Mouse (Mus musculus): ENCODE results near the gene Twf2. TPM values are rescaled to one million over a fixed set of nuclear protein-coding genes. Genes with fewer than 3 reads are reported as not detected.
"Not testable (repeated sequence)": the region's sequence is repeated elsewhere in the genome, so short reads cannot be mapped to it uniquely, and the experiment has no call there.

Gene Twf2
- polyA plus RNA-seq, 1 experiment from 2014 or later, result 69.9 TPM

DNA sequence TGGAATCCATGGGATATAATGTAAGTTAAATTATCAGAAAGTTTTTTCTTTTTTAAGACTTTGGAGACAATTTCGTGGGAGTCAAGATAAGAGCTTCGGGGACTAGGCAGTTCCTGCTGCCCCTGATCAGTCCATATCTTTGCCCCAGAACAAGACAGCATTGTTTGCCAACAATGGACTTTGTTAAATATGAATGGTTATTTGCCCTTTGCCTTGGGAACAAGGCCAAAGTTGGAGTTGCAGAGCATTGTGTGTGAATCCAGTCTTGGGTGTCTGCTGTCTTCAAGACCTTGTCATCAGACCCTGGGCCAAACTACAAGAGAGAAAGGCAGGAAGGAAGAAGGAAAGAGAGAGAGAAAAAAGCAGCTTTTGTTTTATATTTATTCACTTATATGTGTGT, 36.2 kb upstream of the Twf2 start:
- Histone ChIP-seq H3K4me1 (replicated peaks; ENCODE audit: control insufficient read depth, insufficient read depth, low read length) (no peaks in the 10 kb centered on the region), H3K27me3 (ENCODE audit: control insufficient read depth, insufficient read depth, low read depth, low read length) (peaks cover 2% of the 10 kb centered on the region; the same call in 1 of the 2 replicates), H3K9me3 (ENCODE audit: control insufficient read depth, low read length) (no peaks in the 10 kb centered on the region), H3K9ac (ENCODE audit: low read length) (no peak overlapping the region), H3K4me3 (ENCODE audit: low read length) (no peak overlapping the region), H3K4me2 (ENCODE audit: low read depth, low read length) (no peak overlapping the region), H3K27ac (ENCODE audit: low read length) (no peak overlapping the region), H3K36me3 (ENCODE audit: control insufficient read depth, insufficient read depth, low read length) (no peaks in the 10 kb centered on the region)
- no peak for ATAC-seq (ENCODE audit: low read depth)
- WGBS, result 59% methylated on average over 2 of the region's 2 CpGs

DNA sequence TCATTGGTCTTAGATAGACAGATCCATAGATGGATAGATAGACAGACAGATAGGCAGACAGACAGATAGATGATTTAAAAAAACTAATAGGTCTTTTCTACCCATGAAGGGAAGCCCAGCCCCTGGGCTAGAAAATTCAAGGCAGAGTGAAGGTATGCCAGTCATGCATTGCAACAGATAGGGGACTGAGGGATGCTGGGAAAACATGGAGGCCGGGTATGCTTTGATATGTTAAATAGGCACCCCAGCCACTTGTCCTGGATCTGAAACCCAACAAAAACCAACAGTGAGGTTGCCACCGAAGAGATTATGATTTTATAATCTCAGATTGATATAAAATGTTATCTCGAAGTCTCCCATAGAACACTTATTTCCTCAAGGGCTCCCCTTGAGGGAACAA, 35.7 kb upstream of the Twf2 start:
- no peaks in the 10 kb centered on the region for H3K9me3 ChIP-seq (ENCODE audit: control insufficient read depth, low read length)
- ATAC-seq (ENCODE audit: low read depth), result no peak
- WGBS, result 73% methylated on average over 3 of the region's 3 CpGs

DNA sequence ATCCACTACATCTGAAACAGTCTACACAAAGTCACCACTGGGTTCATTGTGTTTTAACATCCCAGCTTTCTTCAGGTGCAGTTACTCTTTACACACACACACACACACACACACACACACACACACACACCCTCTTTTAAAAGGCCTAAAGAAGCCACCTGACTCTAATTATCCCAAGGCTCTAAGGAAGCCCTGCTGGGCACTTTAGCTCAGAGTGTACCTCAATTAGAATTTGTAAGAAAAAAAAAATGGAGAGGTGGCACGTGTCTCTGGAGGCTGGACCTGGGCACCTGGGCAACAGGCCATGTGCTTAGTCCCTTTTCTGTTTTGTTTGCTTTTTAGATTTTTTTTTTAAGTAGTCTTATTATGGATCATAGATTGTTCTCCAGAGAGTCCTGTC, 35.2 kb upstream of the Twf2 start:
- peaks cover 2% of the 10 kb centered on the region; the same call in 1 of the 2 replicates for H3K27me3 ChIP-seq (ENCODE audit: control insufficient read depth, insufficient read depth, low read depth, low read length)
- ATAC-seq (ENCODE audit: low read depth), result no peak
- no peaks in the 10 kb centered on the region for H3K9me3 ChIP-seq (ENCODE audit: control insufficient read depth, low read length)
- H3K4me1 ChIP-seq (replicated peaks; ENCODE audit: control insufficient read depth, insufficient read depth, low read length), result no peaks in the 10 kb centered on the region; the same call in 1 of the 2 replicates
- no peaks in the 10 kb centered on the region for H3K36me3 ChIP-seq (ENCODE audit: control insufficient read depth, insufficient read depth, low read length)
- no peak overlapping the region for H3K9ac ChIP-seq (ENCODE audit: low read length)
- no peak overlapping the region for H3K4me3 ChIP-seq (ENCODE audit: low read length)
- H3K4me2 ChIP-seq (ENCODE audit: low read depth, low read length), result no peak overlapping the region
- 40% methylated on average over 1 of the region's 1 CpGs for WGBS
- no peak overlapping the region for H3K27ac ChIP-seq (ENCODE audit: low read length)

More for the DNA sequence above, 35.7 kb upstream of the Twf2 start:
- Histone ChIP-seq H3K27me3 (ENCODE audit: control insufficient read depth, insufficient read depth, low read depth, low read length) (peaks cover 2% of the 10 kb centered on the region; the same call in 1 of the 2 replicates), H3K36me3 (ENCODE audit: control insufficient read depth, insufficient read depth, low read length) (no peaks in the 10 kb centered on the region), H3K4me1 (replicated peaks; ENCODE audit: control insufficient read depth, insufficient read depth, low read length) (no peaks in the 10 kb centered on the region), H3K4me3 (ENCODE audit: low read length) (no peak overlapping the region), H3K4me2 (ENCODE audit: low read depth, low read length) (no peak overlapping the region), H3K9ac (ENCODE audit: low read length) (no peak overlapping the region), H3K27ac (ENCODE audit: low read length) (no peak overlapping the region)

- H3K27me3 ChIP-seq (ENCODE audit: control insufficient read depth, insufficient read depth, low read depth, low read length); H3K4me3 ChIP-seq (ENCODE audit: low read length); ATAC-seq (ENCODE audit: low read depth); H3K9ac ChIP-seq (ENCODE audit: low read length); H3K27ac ChIP-seq (ENCODE audit: low read length); H3K36me3 ChIP-seq (ENCODE audit: control insufficient read depth, insufficient read depth, low read length); H3K9me3 ChIP-seq (ENCODE audit: control insufficient read depth, low read length); H3K4me2 ChIP-seq (ENCODE audit: low read depth, low read length): not testable (repeated sequence)
- WGBS, result 71% methylated on average over 1 of the region's 1 CpGs
- peaks cover 11% of the 10 kb centered on the region for H3K4me1 ChIP-seq (replicated peaks; ENCODE audit: control insufficient read depth, insufficient read depth, low read length)
These were observed 33.9 kb upstream of the Twf2 start for GRCm38 (mm10) chr9:106169006-106169405.

- peaks cover 16% of the 10 kb centered on the region for H3K4me1 ChIP-seq (replicated peaks; ENCODE audit: control insufficient read depth, insufficient read depth, low read length)
- H3K4me3 ChIP-seq (ENCODE audit: low read length), result no peak overlapping the region
- H3K36me3 ChIP-seq (ENCODE audit: control insufficient read depth, insufficient read depth, low read length), result no peaks in the 10 kb centered on the region
- H3K9ac ChIP-seq (ENCODE audit: low read length), result peak overlapping the region; percentile 92; the same call in 1 of the 2 replicates
- H3K9me3 ChIP-seq (ENCODE audit: control insufficient read depth, low read length), result no peaks in the 10 kb centered on the region
- no peak for ATAC-seq (ENCODE audit: low read depth)
- H3K27ac ChIP-seq (ENCODE audit: low read length), result no peak overlapping the region
- 25% methylated on average over 6 of the region's 6 CpGs for WGBS
- peak overlapping the region; percentile 58 for H3K4me2 ChIP-seq (ENCODE audit: low read depth, low read length)
- no peaks in the 10 kb centered on the region for H3K27me3 ChIP-seq (ENCODE audit: control insufficient read depth, insufficient read depth, low read depth, low read length)
These were observed 33.0 kb upstream of the Twf2 start for GRCm38 (mm10) chr9:106169917-106170316.

DNA sequence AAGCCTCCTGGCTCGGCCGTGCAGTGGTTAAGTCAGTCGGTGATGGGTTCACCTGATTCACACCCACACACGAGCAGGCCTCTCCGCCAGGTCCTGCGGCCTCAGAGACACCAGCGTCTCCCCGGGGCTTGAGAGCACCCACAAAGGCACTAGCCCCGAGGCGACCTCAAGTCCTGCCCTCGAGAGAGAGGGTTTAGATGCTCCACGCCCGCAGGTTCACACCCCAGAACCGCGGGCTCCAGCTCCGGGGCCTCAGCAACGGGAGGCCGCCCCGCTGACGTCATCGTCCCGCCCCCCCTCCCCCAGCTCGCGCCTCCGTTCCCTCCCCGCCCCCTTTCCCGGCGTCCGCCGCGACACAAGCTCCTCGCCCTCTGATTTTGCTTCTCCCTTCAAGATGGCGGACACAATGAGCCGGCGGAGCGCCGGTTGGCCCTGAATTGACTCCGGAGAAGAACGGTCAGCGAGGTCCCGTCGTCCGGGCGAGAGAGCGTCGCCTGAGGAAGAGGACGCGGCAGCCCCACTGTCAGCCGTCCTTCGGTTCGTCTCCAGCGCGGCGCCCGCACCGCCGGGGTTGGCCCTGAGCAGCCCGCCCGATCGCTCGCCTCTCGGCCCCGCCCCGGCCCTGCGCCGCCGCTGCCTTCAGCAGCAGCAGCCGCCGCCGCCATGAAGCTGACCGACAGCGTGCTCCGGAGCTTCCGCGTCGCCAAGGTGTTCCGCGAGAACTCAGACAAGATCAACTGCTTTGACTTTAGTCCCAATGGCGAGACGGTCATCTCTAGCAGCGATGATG, 32.2 kb upstream of the Twf2 start, which contains the start of gene Wdr82:
TSS of gene Wdr82 (plus strand) at position 373 of the 790 bp plus-strand sequence.
- Histone ChIP-seq H3K9me3 (ENCODE audit: control insufficient read depth, low read length) (no peaks in the 10 kb centered on the region), H3K4me1 (replicated peaks; ENCODE audit: control insufficient read depth, insufficient read depth, low read length) (peaks cover 22% of the 10 kb centered on the region), H3K27ac (ENCODE audit: low read length) (peak within 1 kb of the TSS; percentile 94), H3K36me3 (ENCODE audit: control insufficient read depth, insufficient read depth, low read length) (no peaks in the 10 kb centered on the region), H3K27me3 (ENCODE audit: control insufficient read depth, insufficient read depth, low read depth, low read length) (no peaks in the 10 kb centered on the region), H3K4me3 (ENCODE audit: low read length) (peak within 1 kb of the TSS; percentile 78), H3K9ac (ENCODE audit: low read length) (peak within 1 kb of the TSS; percentile 92), H3K4me2 (ENCODE audit: low read depth, low read length) (peak within 1 kb of the TSS; percentile 67)
- under 1% methylated on average over 68 of the region's 81 CpGs for WGBS
- ATAC-seq (ENCODE audit: low read depth), result peak; percentile 95

- Histone ChIP-seq H3K9ac (ENCODE audit: low read length) (peak overlapping the region; percentile 92), H3K27ac (ENCODE audit: low read length) (peak overlapping the region; percentile 94)
- WGBS, result under 1% methylated on average over 29 of the region's 30 CpGs
These were observed 31.4 kb upstream of the Twf2 start for GRCm38 (mm10) chr9:106171346-106172158.

DNA sequence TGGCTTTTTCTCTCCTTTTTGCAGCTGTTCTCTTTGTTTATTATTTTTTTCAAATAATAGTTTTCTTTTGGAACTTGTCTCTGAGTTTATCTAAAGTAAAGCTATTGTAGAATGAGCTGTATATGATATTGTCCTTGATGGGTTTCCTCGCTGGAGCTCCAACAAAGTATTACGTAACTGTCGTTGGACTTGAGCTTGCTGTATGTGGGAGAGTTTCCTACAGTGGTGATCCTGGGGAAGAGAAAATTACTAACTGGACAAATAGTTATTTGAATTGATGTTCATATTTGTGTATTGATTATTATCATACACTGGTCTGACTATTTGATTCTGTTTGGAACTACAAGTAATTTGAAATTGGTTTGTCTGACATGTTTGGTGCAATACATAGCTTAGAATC, 30.4 kb upstream of the Twf2 start:
- peak overlapping the region; percentile 92 for H3K9ac ChIP-seq (ENCODE audit: low read length)
- H3K36me3 ChIP-seq (ENCODE audit: control insufficient read depth, insufficient read depth, low read length), result peaks cover 8% of the 10 kb centered on the region
- H3K9me3 ChIP-seq (ENCODE audit: control insufficient read depth, low read length), result no peaks in the 10 kb centered on the region
- no peak overlapping the region for H3K27ac ChIP-seq (ENCODE audit: low read length)
- WGBS, result 0% methylated on average over 3 of the region's 3 CpGs
- no peaks in the 10 kb centered on the region for H3K27me3 ChIP-seq (ENCODE audit: control insufficient read depth, insufficient read depth, low read depth, low read length)
- H3K4me3 ChIP-seq (ENCODE audit: low read length), result peak overlapping the region; percentile 78
- H3K4me2 ChIP-seq (ENCODE audit: low read depth, low read length), result peak overlapping the region; percentile 67
- no peak for ATAC-seq (ENCODE audit: low read depth)
- H3K4me1 ChIP-seq (replicated peaks; ENCODE audit: control insufficient read depth, insufficient read depth, low read length), result peaks cover 26% of the 10 kb centered on the region

More at GRCm38 (mm10) chr9:106171346-106172158, 31.4 kb upstream of the Twf2 start:
- H3K27me3 ChIP-seq (ENCODE audit: control insufficient read depth, insufficient read depth, low read depth, low read length), result no peaks in the 10 kb centered on the region
- peak overlapping the region; percentile 67 for H3K4me2 ChIP-seq (ENCODE audit: low read depth, low read length)
- H3K4me1 ChIP-seq (replicated peaks; ENCODE audit: control insufficient read depth, insufficient read depth, low read length), result peaks cover 26% of the 10 kb centered on the region
- peak; percentile 66 for ATAC-seq (ENCODE audit: low read depth)
- no peaks in the 10 kb centered on the region for H3K9me3 ChIP-seq (ENCODE audit: control insufficient read depth, low read length)
- H3K4me3 ChIP-seq (ENCODE audit: low read length), result peak overlapping the region; percentile 78
- peaks cover 3% of the 10 kb centered on the region for H3K36me3 ChIP-seq (ENCODE audit: control insufficient read depth, insufficient read depth, low read length)

DNA sequence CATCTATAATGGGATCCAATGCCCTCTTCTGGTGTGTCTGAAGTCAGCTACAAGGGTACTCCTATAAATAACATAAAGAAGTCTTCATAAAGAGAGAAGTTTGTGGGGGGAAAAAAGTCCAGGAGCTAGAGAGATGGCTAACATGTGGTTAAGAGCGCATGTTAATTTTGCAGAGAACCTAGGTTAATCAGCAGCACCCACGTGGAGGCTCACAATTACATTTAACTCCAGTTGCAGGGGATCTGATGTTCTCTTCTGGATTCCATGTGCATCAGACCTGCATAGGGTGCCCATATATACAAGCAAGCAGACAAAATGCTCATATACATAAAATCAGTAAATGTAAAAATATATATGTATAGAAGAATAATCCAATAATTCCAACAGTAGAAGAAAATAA, 29.5 kb upstream of the Twf2 start:
- no peak overlapping the region; the same call in 1 of the 2 replicates for H3K9ac ChIP-seq (ENCODE audit: low read length)
- H3K4me3 ChIP-seq (ENCODE audit: low read length), result peak overlapping the region; percentile 37
- WGBS, result 55% methylated on average over 2 of the region's 2 CpGs
- no peak for ATAC-seq (ENCODE audit: low read depth)
- H3K27ac ChIP-seq (ENCODE audit: low read length), result no peak overlapping the region
- no peaks in the 10 kb centered on the region for H3K27me3 ChIP-seq (ENCODE audit: control insufficient read depth, insufficient read depth, low read depth, low read length)
- H3K36me3 ChIP-seq (ENCODE audit: control insufficient read depth, insufficient read depth, low read length), result peaks cover 12% of the 10 kb centered on the region
- no peaks in the 10 kb centered on the region for H3K9me3 ChIP-seq (ENCODE audit: control insufficient read depth, low read length)
- H3K4me2 ChIP-seq (ENCODE audit: low read depth, low read length), result peak overlapping the region; percentile 67
- H3K4me1 ChIP-seq (replicated peaks; ENCODE audit: control insufficient read depth, insufficient read depth, low read length), result peaks cover 26% of the 10 kb centered on the region

All from lung, embryonic 16.5 days (tissue).